Mouse (Mus musculus): Measurements from ENCODE around the gene C2cd2l.

DNA sequence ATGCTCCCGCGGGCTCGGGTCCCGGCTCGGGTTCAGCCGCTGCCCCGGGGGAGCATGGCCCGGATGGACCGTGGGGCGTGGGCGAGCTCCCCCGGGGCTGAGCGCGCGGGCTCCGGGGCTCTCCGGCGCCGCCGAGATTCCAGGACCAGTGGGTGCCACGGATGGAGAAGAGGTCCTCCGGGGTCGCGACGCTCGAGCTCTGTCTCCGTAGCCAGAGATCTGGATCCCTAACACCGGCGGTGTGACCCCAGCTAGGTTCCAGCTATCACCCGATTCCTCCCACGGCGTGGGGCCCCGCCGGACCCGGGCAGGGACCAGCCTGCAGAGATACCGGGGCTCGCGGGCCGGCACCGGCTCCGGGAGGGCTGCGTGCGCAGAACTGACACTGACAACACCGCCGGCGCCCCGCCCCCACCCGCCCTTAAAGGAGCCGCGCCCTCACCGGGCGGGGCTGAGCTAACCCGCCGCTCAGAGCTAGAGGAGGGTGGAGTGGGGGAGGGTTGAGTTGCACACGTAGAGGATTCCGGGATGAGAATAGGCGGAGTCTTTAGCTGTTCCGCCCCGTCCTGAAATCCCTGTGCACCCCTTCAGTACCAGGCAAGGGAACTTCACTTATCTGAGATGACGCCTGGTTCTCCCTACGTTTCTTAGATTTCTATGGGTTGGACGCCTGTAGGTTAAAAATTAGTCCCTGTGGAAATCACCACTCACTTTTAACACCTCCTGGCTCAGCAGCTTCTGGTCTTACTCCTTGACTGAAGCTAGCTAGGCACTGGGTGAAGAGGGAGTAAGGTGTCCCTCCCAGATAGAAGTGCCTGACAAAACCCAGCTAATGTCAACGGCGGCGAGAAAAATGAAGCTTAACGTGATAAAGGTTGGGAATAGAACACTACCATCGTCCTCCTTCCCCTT lies at the start of gene C2cd2l:
- TF ChIP-seq CTCF (IDR thresholded peaks at IDR 0.05): no peak
- TF ChIP-seq EP300 (IDR thresholded peaks at IDR 0.05): peak; percentile 47; the same call in 1 of the 2 replicates

Data from lung, postnatal 0 days (tissue).